Mouse (Mus musculus) heart, embryonic 14.5 days (tissue): ENCODE results near the gene Chrna4. TPM values are rescaled to one million over a fixed set of nuclear protein-coding genes. Genes with fewer than 3 reads are reported as not detected.

Source experiments
- ATAC-seq: fragments of 200-750 bp; cut with Nextera tagmentation; 2 replicates; pipeline ENCODE4 v1.8.0; 2017; ENCODE audit warnings: low read depth, moderate TSS enrichment; ENCODE audit not compliant: insufficient number of reproducible peaks, insufficient read depth, low FRiP score
- H3K27ac ChIP-seq, 2 experiments: fragments of 200-500 bp in 1 of 2; fragments of 300-500 bp in 1 of 2; sonication (generic) in 1 of 2; replicated peaks in 1 of 2; 2 replicates each; pipeline ENCODE4 v1.5.1; 2012 to 2014; ENCODE audit warnings: low read depth in 2 of 2, low read length in 2 of 2, control low read depth in 1 of 2, mild to moderate bottlenecking in 1 of 2, mixed read lengths in 1 of 2; ENCODE audit not compliant: control insufficient read depth in 1 of 2, insufficient read depth in 1 of 2
- H3K27me3 ChIP-seq: fragments of 300-500 bp; sonication (generic); 2 replicates; pipeline ENCODE4 v1.6.1; 2014; ENCODE audit warnings: mild to moderate bottlenecking, low read length, control low read depth; ENCODE audit not compliant: control insufficient read depth, insufficient read depth
- H3K36me3 ChIP-seq: fragments of 300-500 bp; sonication (generic); 2 replicates; pipeline ENCODE4 v1.6.1; 2014; ENCODE audit warnings: mild to moderate bottlenecking, control low read depth, low read length, mixed read lengths; ENCODE audit not compliant: control insufficient read depth, insufficient read depth
- H3K4me1 ChIP-seq, 2 experiments: fragments of 200-500 bp in 1 of 2; fragments of 300-500 bp in 1 of 2; sonication (generic) in 1 of 2; 2 replicates each; pipeline ENCODE4 v1.6.1; 2012 to 2014; ENCODE audit warnings: low read length in 2 of 2, control low read depth in 1 of 2, mixed read lengths in 1 of 2; ENCODE audit not compliant: control insufficient read depth in 2 of 2, insufficient read depth in 2 of 2
- H3K4me2 ChIP-seq: fragments of 300-500 bp; sonication (generic); 2 replicates; pipeline ENCODE4 v1.6.1; 2014; ENCODE audit warnings: mild to moderate bottlenecking, low read length
- H3K4me3 ChIP-seq, 2 experiments: fragments of 200-500 bp in 1 of 2; fragments of 300-500 bp in 1 of 2; sonication (generic) in 1 of 2; 2 replicates each; pipeline ENCODE4 v1.5.1; 2012 to 2014; ENCODE audit warnings: low read length in 2 of 2, mild to moderate bottlenecking in 2 of 2, control low read depth in 1 of 2, low read depth in 1 of 2, moderate library complexity in 1 of 2; ENCODE audit not compliant: control insufficient read depth in 1 of 2, insufficient read depth in 1 of 2
- H3K9ac ChIP-seq: fragments of 300-500 bp; sonication (generic); 2 replicates; pipeline ENCODE4 v1.6.1; 2014; ENCODE audit warnings: mild to moderate bottlenecking, low read length
- H3K9me3 ChIP-seq: fragments of 300-500 bp; sonication (generic); 2 replicates; pipeline ENCODE4 v1.6.1; 2016; ENCODE audit warnings: low read length, control low read depth; ENCODE audit not compliant: control insufficient read depth
- WGBS: fragments of 180-500 bp; shearing (Covaris S2); extraction: QIAGEN DNeasy Blood & Tissue Kit; methylation state at CpG from one replicate; pipeline ENCODE4 v1.1.7; 2014; 5-methylcytosine and 5-hydroxymethylcytosine counted together
- polyA plus RNA-seq: library from polyadenylated mRNA; unstranded; fragments of >200 nt; fragmentation: Nextera tagmentation; extraction: Ambion mirVana; gene quantifications from 2 replicates; pipeline ENCODE4 v1.2.1, GENCODE M21; 2014

Chrna4 gene
- polyA plus RNA-seq, 1 experiment from 2014 or later, result 0.07 TPM

GRCm38 (mm10) chr2:180996905-180997304, 46.4 kb downstream of the Chrna4 start:
- no peak overlapping the region for H3K27ac ChIP-seq
- no peak overlapping the region for H3K4me2 ChIP-seq
- 47% methylated on average over 3 of the region's 3 CpGs for WGBS
- no peak for ATAC-seq
- no peaks in the 10 kb centered on the region for H3K4me1 ChIP-seq
- H3K36me3 ChIP-seq, result no peaks in the 10 kb centered on the region
- no peak overlapping the region for H3K9ac ChIP-seq
- no peaks in the 10 kb centered on the region for H3K9me3 ChIP-seq
- H3K4me3 ChIP-seq, result no peak overlapping the region
- H3K27me3 ChIP-seq, result peaks cover 9% of the 10 kb centered on the region; the same call in 1 of the 2 replicates

GRCm38 (mm10) chr2:180996436-180996835, 46.9 kb downstream of the Chrna4 start:
- Histone ChIP-seq H3K4me3 (no peak overlapping the region), H3K27ac (no peak overlapping the region), H3K27me3 (peaks cover 9% of the 10 kb centered on the region; the same call in 1 of the 2 replicates), H3K4me1 (no peaks in the 10 kb centered on the region), H3K36me3 (no peaks in the 10 kb centered on the region), H3K4me2 (no peak overlapping the region), H3K9ac (no peak overlapping the region), H3K9me3 (no peaks in the 10 kb centered on the region)
- 0 out of 2 replicates have a peak, but pooled peaks have one; percentile 7 for ATAC-seq
- WGBS, result 4% methylated on average over 5 of the region's 5 CpGs

- Histone ChIP-seq H3K27me3 (peaks cover 9% of the 10 kb centered on the region; the same call in 1 of the 2 replicates), H3K27ac (no peak overlapping the region), H3K4me1 (no peaks in the 10 kb centered on the region), H3K9ac (no peak overlapping the region), H3K9me3 (no peaks in the 10 kb centered on the region), H3K4me3 (no peak overlapping the region), H3K36me3 (no peaks in the 10 kb centered on the region), H3K4me2 (no peak overlapping the region)
- no peak for ATAC-seq
- WGBS, result 71% methylated on average over 4 of the region's 4 CpGs
These were observed 47.9 kb downstream of the Chrna4 start for GRCm38 (mm10) chr2:180995457-180995856.

GRCm38 (mm10) chr2:180994360-180994759, 49.0 kb downstream of the Chrna4 start:
- H3K27ac ChIP-seq, result no peak overlapping the region
- H3K4me1 ChIP-seq, result no peaks in the 10 kb centered on the region
- H3K27me3 ChIP-seq, result peaks cover 9% of the 10 kb centered on the region; the same call in 1 of the 2 replicates
- H3K9ac ChIP-seq, result no peak overlapping the region
- no peaks in the 10 kb centered on the region for H3K36me3 ChIP-seq
- WGBS, result 47% methylated on average over 2 of the region's 2 CpGs
- no peaks in the 10 kb centered on the region for H3K9me3 ChIP-seq
- no peak overlapping the region for H3K4me3 ChIP-seq
- H3K4me2 ChIP-seq, result no peak overlapping the region
- ATAC-seq, result no peak

GRCm38 (mm10) chr2:180990347-180990746, 53.0 kb downstream of the Chrna4 start:
- Histone ChIP-seq H3K4me3 (no peak overlapping the region), H3K9ac (no peak overlapping the region), H3K27me3 (no peaks in the 10 kb centered on the region), H3K36me3 (no peaks in the 10 kb centered on the region), H3K9me3 (no peaks in the 10 kb centered on the region), H3K27ac (no peak overlapping the region), H3K4me1 (peaks cover 7 to 9% of the 10 kb centered on the region in 2 experiments), H3K4me2 (no peak overlapping the region)
- no peak for ATAC-seq
- WGBS, result 72% methylated on average over 4 of the region's 4 CpGs

GRCm38 (mm10) chr2:180988948-180989347, 54.4 kb downstream of the Chrna4 start:
- ATAC-seq, result no peak
- Histone ChIP-seq H3K4me1 (peaks cover 7 to 9% of the 10 kb centered on the region in 2 experiments), H3K27me3 (no peaks in the 10 kb centered on the region), H3K9ac (no peak overlapping the region), H3K9me3 (no peaks in the 10 kb centered on the region), H3K27ac (no peak overlapping the region), H3K4me3 (no peak overlapping the region), H3K36me3 (no peaks in the 10 kb centered on the region), H3K4me2 (no peak overlapping the region)
- WGBS, result 80% methylated on average over 1 of the region's 1 CpGs

GRCm38 (mm10) chr2:180988347-180988913, 54.9 kb downstream of the Chrna4 start:
- Histone ChIP-seq H3K27ac (no peak overlapping the region), H3K9ac (no peak overlapping the region), H3K4me1 (peaks cover 7 to 9% of the 10 kb centered on the region in 2 experiments), H3K4me3 (no peak overlapping the region), H3K9me3 (no peaks in the 10 kb centered on the region), H3K27me3 (no peaks in the 10 kb centered on the region), H3K4me2 (no peak overlapping the region), H3K36me3 (peaks cover 2% of the 10 kb centered on the region; the same call in 1 of the 2 replicates)
- no peak for ATAC-seq
- WGBS, result 56% methylated on average over 3 of the region's 3 CpGs
